Mouse (Mus musculus): ENCODE measurements around the gene Adamts7. TPM values are rescaled to one million over a fixed set of nuclear protein-coding genes. Genes with fewer than 3 reads are reported as not detected.

Gene Adamts7
- polyA plus RNA-seq, 1 experiment from 2014 or later, result 14.9 TPM

GRCm38 (mm10) chr9:90127146-90127545 is 35.7 kb upstream of the Adamts7 start:
- H3K27ac ChIP-seq (replicated peaks), result no peak overlapping the region
- no peaks in the 10 kb centered on the region for H3K9me3 ChIP-seq
- H3K36me3 ChIP-seq (replicated peaks), result no peaks in the 10 kb centered on the region
- WGBS, result 61% methylated on average over 6 of the region's 6 CpGs
- peak overlapping the region; percentile 48 for H3K4me3 ChIP-seq
- no peak for DNase-seq (ENCODE audit: low spot score)
- H3K4me1 ChIP-seq, result peaks cover 12% of the 10 kb centered on the region
- no peaks in the 10 kb centered on the region for H3K27me3 ChIP-seq (replicated peaks; ENCODE audit: low read depth, poor library complexity, severe bottlenecking)

GRCm38 (mm10) chr9:90128636-90129201 is 34.1 kb upstream of the Adamts7 start:
- Histone ChIP-seq H3K27ac (replicated peaks) (no peak overlapping the region), H3K36me3 (replicated peaks) (no peaks in the 10 kb centered on the region), H3K9me3 (no peaks in the 10 kb centered on the region), H3K27me3 (replicated peaks; ENCODE audit: low read depth, poor library complexity, severe bottlenecking) (no peaks in the 10 kb centered on the region), H3K4me1 (peaks cover 15% of the 10 kb centered on the region), H3K4me3 (no peak overlapping the region)
- 79% methylated on average over 6 of the region's 6 CpGs for WGBS
- DNase-seq (ENCODE audit: low spot score), result no peak

- no peak for DNase-seq (ENCODE audit: low spot score)
- WGBS, result 69% methylated on average over 7 of the region's 7 CpGs
- Histone ChIP-seq H3K9me3 (no peaks in the 10 kb centered on the region), H3K27ac (replicated peaks) (no peak overlapping the region), H3K36me3 (replicated peaks) (no peaks in the 10 kb centered on the region), H3K27me3 (replicated peaks; ENCODE audit: low read depth, poor library complexity, severe bottlenecking) (no peaks in the 10 kb centered on the region), H3K4me3 (no peak overlapping the region), H3K4me1 (0 out of 2 replicates have a peak, but pooled peaks cover 3% of the 10 kb centered on the region)
These were observed 29.1 kb upstream of the Adamts7 start for GRCm38 (mm10) chr9:90133562-90134355.

- Histone ChIP-seq H3K36me3 (replicated peaks) (no peaks in the 10 kb centered on the region), H3K4me3 (no peak overlapping the region)
- WGBS, result 80% methylated on average over 8 of the region's 8 CpGs
These were observed 27.4 kb upstream of the Adamts7 start for GRCm38 (mm10) chr9:90135466-90135865.

GRCm38 (mm10) chr9:90135963-90136677 is 26.7 kb upstream of the Adamts7 start:
- Histone ChIP-seq H3K27me3 (replicated peaks; ENCODE audit: low read depth, poor library complexity, severe bottlenecking) (no peaks in the 10 kb centered on the region), H3K36me3 (replicated peaks) (no peaks in the 10 kb centered on the region), H3K4me1 (0 out of 2 replicates have a peak, but pooled peaks cover 3% of the 10 kb centered on the region), H3K27ac (replicated peaks) (no peak overlapping the region), H3K4me3 (no peak overlapping the region), H3K9me3 (no peaks in the 10 kb centered on the region)
- WGBS, result 86% methylated on average over 9 of the region's 9 CpGs
- DNase-seq (ENCODE audit: low spot score), result no peak

More at GRCm38 (mm10) chr9:90135466-90135865, 27.4 kb upstream of the Adamts7 start:
- H3K27me3 ChIP-seq (replicated peaks; ENCODE audit: low read depth, poor library complexity, severe bottlenecking), result no peaks in the 10 kb centered on the region
- no peaks in the 10 kb centered on the region for H3K9me3 ChIP-seq
- H3K4me1 ChIP-seq, result 0 out of 2 replicates have a peak, but pooled peaks cover 3% of the 10 kb centered on the region
- DNase-seq (ENCODE audit: low spot score), result no peak
- H3K27ac ChIP-seq (replicated peaks), result no peak overlapping the region

GRCm38 (mm10) chr9:90136678-90136965 is 26.2 kb upstream of the Adamts7 start:
- Histone ChIP-seq H3K4me1 (0 out of 2 replicates have a peak, but pooled peaks cover 3% of the 10 kb centered on the region), H3K36me3 (replicated peaks) (no peaks in the 10 kb centered on the region), H3K27ac (replicated peaks) (no peak overlapping the region), H3K27me3 (replicated peaks; ENCODE audit: low read depth, poor library complexity, severe bottlenecking) (no peaks in the 10 kb centered on the region), H3K4me3 (no peak overlapping the region), H3K9me3 (no peaks in the 10 kb centered on the region)
- DNase-seq (ENCODE audit: low spot score), result no peak
- WGBS, result 91% methylated on average over 1 of the region's 1 CpGs

- no peak for DNase-seq (ENCODE audit: low spot score)
- WGBS, result 43% methylated on average over 2 of the region's 2 CpGs
These were observed 17.1 kb upstream of the Adamts7 start for GRCm38 (mm10) chr9:90145788-90146187.

GRCm38 (mm10) chr9:90146869-90147268 is 16.0 kb upstream of the Adamts7 start:
- no peak for DNase-seq (ENCODE audit: low spot score)
- Histone ChIP-seq H3K4me3 (no peak overlapping the region), H3K4me1 (no peaks in the 10 kb centered on the region), H3K36me3 (replicated peaks) (no peaks in the 10 kb centered on the region), H3K27me3 (replicated peaks; ENCODE audit: low read depth, poor library complexity, severe bottlenecking) (no peaks in the 10 kb centered on the region), H3K9me3 (no peaks in the 10 kb centered on the region), H3K27ac (replicated peaks) (no peak overlapping the region)
- WGBS, result 79% methylated on average over 5 of the region's 5 CpGs

More at GRCm38 (mm10) chr9:90145788-90146187, 17.1 kb upstream of the Adamts7 start:
- H3K9me3 ChIP-seq, result no peaks in the 10 kb centered on the region
- no peak overlapping the region for H3K27ac ChIP-seq (replicated peaks)
- no peaks in the 10 kb centered on the region for H3K27me3 ChIP-seq (replicated peaks; ENCODE audit: low read depth, poor library complexity, severe bottlenecking)
- no peaks in the 10 kb centered on the region for H3K4me1 ChIP-seq
- H3K36me3 ChIP-seq (replicated peaks), result no peaks in the 10 kb centered on the region
- no peak overlapping the region for H3K4me3 ChIP-seq

GRCm38 (mm10) chr9:90162243-90162925 is 485 bp upstream of the Adamts7 start:
- WGBS, result 7% methylated on average over 29 of the region's 29 CpGs

GRCm38 (mm10) chr9:90163749-90164095 is 853 bp downstream of the Adamts7 start:
- under 1% methylated on average over 18 of the region's 18 CpGs for WGBS
- no peaks in the 10 kb centered on the region for H3K9me3 ChIP-seq
- peaks cover 11% of the 10 kb centered on the region for H3K27me3 ChIP-seq (replicated peaks; ENCODE audit: low read depth, poor library complexity, severe bottlenecking)
- DNase-seq (ENCODE audit: low spot score), result no peak
- H3K27ac ChIP-seq (replicated peaks), result peak overlapping the region; percentile 90
- no peaks in the 10 kb centered on the region for H3K36me3 ChIP-seq (replicated peaks)
- peaks cover 21% of the 10 kb centered on the region for H3K4me1 ChIP-seq
- peak overlapping the region; percentile 74 for H3K4me3 ChIP-seq

More at GRCm38 (mm10) chr9:90162243-90162925, 485 bp upstream of the Adamts7 start:
- DNase-seq (ENCODE audit: low spot score), result peak; percentile 85
- peak overlapping the region; percentile 90 for H3K27ac ChIP-seq (replicated peaks)
- H3K9me3 ChIP-seq, result no peaks in the 10 kb centered on the region
- peaks cover 11% of the 10 kb centered on the region for H3K27me3 ChIP-seq (replicated peaks; ENCODE audit: low read depth, poor library complexity, severe bottlenecking)
- H3K36me3 ChIP-seq (replicated peaks), result no peaks in the 10 kb centered on the region
- H3K4me3 ChIP-seq, result peak overlapping the region; percentile 74
- H3K4me1 ChIP-seq, result peaks cover 21% of the 10 kb centered on the region

- Histone ChIP-seq H3K4me3 (peak overlapping the region; percentile 74; the same call in 1 of the 2 replicates), H3K27me3 (replicated peaks; ENCODE audit: low read depth, poor library complexity, severe bottlenecking) (peaks cover 11% of the 10 kb centered on the region), H3K9me3 (no peaks in the 10 kb centered on the region), H3K4me1 (peaks cover 21% of the 10 kb centered on the region), H3K36me3 (replicated peaks) (no peaks in the 10 kb centered on the region), H3K27ac (replicated peaks) (no peak overlapping the region)
- DNase-seq (ENCODE audit: low spot score), result no peak
- 61% methylated on average over 4 of the region's 4 CpGs for WGBS
These were observed 2.0 kb downstream of the Adamts7 start for GRCm38 (mm10) chr9:90164670-90165453.

- peaks cover 21% of the 10 kb centered on the region for H3K4me1 ChIP-seq
- H3K36me3 ChIP-seq (replicated peaks), result no peaks in the 10 kb centered on the region
- 90% methylated on average over 4 of the region's 4 CpGs for WGBS
- no peak overlapping the region for H3K27ac ChIP-seq (replicated peaks)
- H3K4me3 ChIP-seq, result no peak overlapping the region
- H3K9me3 ChIP-seq, result no peaks in the 10 kb centered on the region
- DNase-seq (ENCODE audit: low spot score), result no peak
- peaks cover 11% of the 10 kb centered on the region for H3K27me3 ChIP-seq (replicated peaks; ENCODE audit: low read depth, poor library complexity, severe bottlenecking)
These were observed 2.7 kb downstream of the Adamts7 start for GRCm38 (mm10) chr9:90165590-90165989.

All from embryonic facial prominence, embryonic 10.5 days (tissue).